Comparison of ENCODE assay signal across 9 mouse cellular contexts in genomic region chr16:56920102-56920657, GRCm38 (mm10). TPM values are rescaled to one million over a fixed set of nuclear protein-coding genes. Genes with fewer than 3 reads are reported as not detected.
DNase-seq lines count a peak whose midpoint lies in the region; ATAC-seq and TF ChIP-seq lines count a peak whose summit lies in the region.
"Had no signal": no experiment of that assay in that cellular context is flagged by ENCODE, and none has a peak within 500 bp of the region (broad histone marks: within the 10 kb centered on the region; RNA-seq: fewer than 3 reads in every experiment).

No protein-coding gene starts in this region.

- DNase-seq in cerebellum, postnatal 10 days: peak; percentile 14 to 73
- no peak for DNase-seq in cerebellum, adult 18-20 months
- peak; percentile 89 for DNase-seq in 3T3-L1 (ENCODE audit: low read depth, low spot score)
- peak; percentile 53 for DNase-seq in c-Kit-positive CD71-positive TER-119-positive erythroid progenitor cells, embryonic 14.5 days (ENCODE audit: low spot score)
- no peak for DNase-seq in liver, postnatal 0 days
- DNase-seq in right cerebral cortex, postnatal 25 days: peak; percentile 9
- no peak for DNase-seq in gastrocnemius, adult 8-10 months (ENCODE audit: low spot score in 2 of 2)

- no peaks in the 10 kb centered on the region for H3K4me1 ChIP-seq in hindbrain, embryonic 13.5 days (replicated peaks)
- no peaks in the 10 kb centered on the region for H3K4me1 ChIP-seq in liver, postnatal 0 days (ENCODE audit: insufficient read depth)

- 33% methylated on average over 8 of the region's 8 CpGs for WGBS in hindbrain, embryonic 13.5 days
- WGBS in liver, postnatal 0 days (ENCODE audit: insufficient replicate concordance): 18% methylated on average over 8 of the region's 8 CpGs

- no peaks in the 10 kb centered on the region for H3K9me3 ChIP-seq in hindbrain, embryonic 13.5 days
- H3K9me3 ChIP-seq in liver, postnatal 0 days (ENCODE audit: low read length): no peaks in the 10 kb centered on the region

- ATAC-seq in hindbrain, embryonic 13.5 days (ENCODE audit: low FRiP score): peak; percentile 87
- peak; percentile 57 for ATAC-seq in liver, postnatal 0 days

- no peak overlapping the region for H3K27ac ChIP-seq in hindbrain, embryonic 13.5 days
- H3K27ac ChIP-seq in liver, postnatal 0 days (ENCODE audit: low read depth): no peak overlapping the region

- no peak overlapping the region for H3K4me3 ChIP-seq in hindbrain, embryonic 13.5 days
- no peak overlapping the region for H3K4me3 ChIP-seq in liver, postnatal 0 days (ENCODE audit: low read depth, low read length)

- TF ChIP-seq CTCF in liver, postnatal 0 days (IDR thresholded peaks at IDR 0.05; ENCODE audit: low read depth): peak; percentile 83

- no peak overlapping the region for H3K9ac ChIP-seq in hindbrain, embryonic 13.5 days
- no peak overlapping the region for H3K9ac ChIP-seq in liver, postnatal 0 days (replicated peaks)

- no peak for TF ChIP-seq EP300 in liver, postnatal 0 days (IDR thresholded peaks at IDR 0.05; ENCODE audit: low read depth)

- H3K4me2 ChIP-seq in hindbrain, embryonic 13.5 days: no peak overlapping the region
- no peak overlapping the region for H3K4me2 ChIP-seq in liver, postnatal 0 days (ENCODE audit: low read depth, low read length)

- no peaks in the 10 kb centered on the region for H3K36me3 ChIP-seq in hindbrain, embryonic 13.5 days
- H3K36me3 ChIP-seq in liver, postnatal 0 days (replicated peaks; ENCODE audit: insufficient read depth, low read length): no peaks in the 10 kb centered on the region

- no peaks in the 10 kb centered on the region for H3K27me3 ChIP-seq in hindbrain, embryonic 13.5 days
- H3K27me3 ChIP-seq in liver, postnatal 0 days (ENCODE audit: insufficient read depth, low read length): no peaks in the 10 kb centered on the region

RNA-seq across cellular contexts. Expression of gene Lnp1, which starts 7.7 kb away (rescaled TPM):
- 0.44 TPM in 1 of 2 replicates, not detected in the other for polyA plus RNA-seq in hindbrain, embryonic 13.5 days (2015; fragmentation: Nextera tagmentation; extraction: Ambion mirVana)
- not detected in 2 replicates for polyA plus RNA-seq in liver, postnatal 0 days (2015; fragmentation: Nextera tagmentation; extraction: Ambion mirVana)
- not detected for total RNA-seq in gastrocnemius, adult 8-10 months (2022)
- polyA plus RNA-seq: liver, embryonic 16.5 days had no signal

RNA-seq across cellular contexts. Expression of gene Tmem45a, which starts 34.2 kb away (rescaled TPM):
- 6.1 and 9.0 TPM in 2 replicates for polyA plus RNA-seq in hindbrain, embryonic 13.5 days (2015; fragmentation: Nextera tagmentation; extraction: Ambion mirVana)
- polyA plus RNA-seq in liver, postnatal 0 days (2015; fragmentation: Nextera tagmentation; extraction: Ambion mirVana): 0.40 and 1.1 TPM in 2 replicates
- 1 to 10 TPM in 1 of 4 experiments, under 1 TPM in 3; 0.19 to 1.7 (median 0.24) TPM for total RNA-seq in gastrocnemius, adult 8-10 months (2022)

Comparison
In these comparisons a context has a peak if more than half of its experiments do, and no peak if none do; other contexts are left out.
1. DNase-seq: peak in cerebellum, postnatal 10 days (2 of 2), 3T3-L1 (single experiment), c-Kit-positive CD71-positive TER-119-positive erythroid progenitor cells, embryonic 14.5 days (single experiment) and right cerebral cortex, postnatal 25 days (single experiment); none in cerebellum, adult 18-20 months (0 of 2), liver, postnatal 0 days (single experiment) and gastrocnemius, adult 8-10 months (0 of 2).